Mouse (Mus musculus): ENCODE data around the gene Twsg1. TPM values are rescaled to one million over a fixed set of nuclear protein-coding genes. Genes with fewer than 3 reads are reported as not detected.

The Twsg1 gene
- polyA plus RNA-seq, 1 experiment from 2014 or later, result 100 TPM

DNA sequence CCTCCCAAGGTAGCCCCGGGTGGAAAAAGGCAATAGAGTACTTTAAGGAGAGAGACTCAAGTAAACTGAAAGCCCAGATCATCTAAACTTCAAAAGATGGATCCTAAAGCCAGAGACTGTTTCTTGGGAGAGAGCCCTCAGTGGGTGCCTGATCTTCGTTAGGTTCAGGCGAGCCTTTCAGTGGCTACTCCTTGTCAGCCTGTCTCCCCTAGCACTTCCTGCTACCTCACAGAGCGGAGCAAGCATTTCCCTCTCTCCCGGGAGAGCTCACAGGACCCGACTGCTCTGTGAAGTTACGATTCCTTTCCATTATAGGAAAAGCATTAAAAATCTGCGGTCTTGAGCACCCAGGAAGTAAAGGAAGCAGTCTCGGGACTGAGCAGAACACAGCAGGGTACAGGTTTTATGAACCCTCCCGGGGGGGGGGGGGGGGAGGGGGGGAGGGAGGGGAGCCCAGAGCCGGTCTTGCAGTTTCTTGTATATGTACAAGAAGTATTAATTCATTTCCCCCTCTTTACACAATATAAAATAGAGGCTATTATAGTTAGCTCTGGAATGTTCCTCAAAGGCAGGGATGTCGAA is 44.6 kb downstream of the Twsg1 start:
- H3K4me2 ChIP-seq (replicated peaks), result no peak overlapping the region
- H3K9me3 ChIP-seq (replicated peaks), result 0 out of 2 replicates have a peak, but pooled peaks cover 11% of the 10 kb centered on the region
- H3K36me3 ChIP-seq, result no peaks in the 10 kb centered on the region
- no peak for ATAC-seq (ENCODE audit: low FRiP score)
- peaks cover 6% of the 10 kb centered on the region; the same call in 1 of the 2 replicates for H3K4me1 ChIP-seq
- H3K27me3 ChIP-seq, result no peaks in the 10 kb centered on the region
- 47% methylated on average over 11 of the region's 12 CpGs for WGBS
- no peak overlapping the region for H3K27ac ChIP-seq
- no peak overlapping the region for H3K9ac ChIP-seq
- H3K4me3 ChIP-seq, result no peak overlapping the region

DNA sequence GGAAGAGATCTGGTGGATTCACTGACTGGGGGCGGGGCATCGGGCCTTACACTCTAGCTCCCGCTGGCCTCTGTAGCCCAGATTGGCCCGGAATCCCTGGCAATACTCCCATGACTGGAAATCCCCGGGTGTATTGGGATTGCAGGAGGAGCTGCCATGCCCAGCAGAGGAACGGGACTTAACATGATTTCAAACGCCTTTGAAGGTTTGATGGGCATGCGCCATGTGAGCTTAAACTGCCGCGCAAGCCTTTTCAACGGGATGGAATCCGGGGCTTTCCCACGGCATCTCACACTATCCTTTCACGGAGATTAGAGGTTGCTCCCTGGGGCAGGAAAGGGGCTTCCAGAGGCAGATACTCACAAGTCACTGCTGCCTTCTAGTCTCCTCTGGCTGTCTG is 45.8 kb downstream of the Twsg1 start:
- Histone ChIP-seq H3K27me3 (no peaks in the 10 kb centered on the region), H3K9me3 (replicated peaks) (0 out of 2 replicates have a peak, but pooled peaks cover 11% of the 10 kb centered on the region), H3K4me2 (replicated peaks) (no peak overlapping the region), H3K4me3 (no peak overlapping the region), H3K9ac (no peak overlapping the region), H3K27ac (no peak overlapping the region), H3K36me3 (no peaks in the 10 kb centered on the region), H3K4me1 (peaks cover 6% of the 10 kb centered on the region; the same call in 1 of the 2 replicates)
- WGBS, result 83% methylated on average over 14 of the region's 14 CpGs
- no peak for ATAC-seq (ENCODE audit: low FRiP score)

DNA sequence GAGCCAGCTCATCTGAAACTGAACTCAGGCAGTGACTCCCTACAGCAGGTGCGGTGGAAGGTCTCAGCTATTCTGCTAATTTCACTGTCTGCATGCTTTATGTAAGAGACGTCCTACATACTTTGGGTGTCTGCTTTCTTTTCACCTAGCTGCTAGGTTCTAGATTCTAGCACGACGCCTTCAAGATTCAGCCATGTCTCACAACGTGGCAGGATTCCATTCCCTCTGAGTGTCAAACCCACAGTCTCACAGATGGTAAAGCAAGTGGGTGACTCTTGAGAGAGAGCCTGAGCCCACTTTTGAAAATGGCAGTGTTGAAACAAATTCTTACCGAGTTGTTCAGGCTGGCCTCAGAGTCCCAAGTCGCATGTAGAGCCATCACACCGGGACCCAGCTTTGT is 47.2 kb downstream of the Twsg1 start:
- Histone ChIP-seq H3K4me2 (replicated peaks) (no peak overlapping the region), H3K9ac (no peak overlapping the region), H3K27me3 (no peaks in the 10 kb centered on the region), H3K9me3 (replicated peaks) (0 out of 2 replicates have a peak, but pooled peaks cover 11% of the 10 kb centered on the region), H3K4me1 (peaks cover 6% of the 10 kb centered on the region; the same call in 1 of the 2 replicates), H3K4me3 (no peak overlapping the region), H3K36me3 (no peaks in the 10 kb centered on the region), H3K27ac (no peak overlapping the region)
- no peak for ATAC-seq (ENCODE audit: low FRiP score)
- WGBS, result 93% methylated on average over 8 of the region's 8 CpGs

DNA sequence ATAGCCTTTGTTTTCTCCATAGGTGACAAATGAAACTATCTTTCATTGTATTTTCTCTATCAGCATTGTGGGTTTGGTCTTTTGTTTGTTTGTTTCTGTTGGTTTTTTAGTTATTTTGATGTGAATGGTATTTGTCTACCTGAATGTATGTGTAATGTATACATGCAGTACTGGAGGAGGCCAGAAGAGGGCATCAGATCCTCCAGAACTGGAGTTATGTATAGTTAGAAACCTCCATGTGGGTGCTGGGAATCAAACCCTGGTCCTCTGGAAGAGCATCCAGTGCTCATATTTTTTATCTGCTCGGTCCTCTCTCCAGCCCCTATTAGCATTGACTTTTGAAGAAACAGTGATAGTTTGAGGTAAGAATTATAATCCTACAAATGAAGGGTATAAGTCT is 48.0 kb downstream of the Twsg1 start:
- Histone ChIP-seq H3K9ac (no peak overlapping the region), H3K36me3 (no peaks in the 10 kb centered on the region), H3K27me3 (no peaks in the 10 kb centered on the region), H3K4me3 (no peak overlapping the region), H3K27ac (no peak overlapping the region), H3K4me1 (peaks cover 6% of the 10 kb centered on the region; the same call in 1 of the 2 replicates), H3K9me3 (replicated peaks) (0 out of 2 replicates have a peak, but pooled peaks cover 11% of the 10 kb centered on the region), H3K4me2 (replicated peaks) (no peak overlapping the region)
- ATAC-seq (ENCODE audit: low FRiP score), result no peak
- 90% methylated on average over 1 of the region's 1 CpGs for WGBS

DNA sequence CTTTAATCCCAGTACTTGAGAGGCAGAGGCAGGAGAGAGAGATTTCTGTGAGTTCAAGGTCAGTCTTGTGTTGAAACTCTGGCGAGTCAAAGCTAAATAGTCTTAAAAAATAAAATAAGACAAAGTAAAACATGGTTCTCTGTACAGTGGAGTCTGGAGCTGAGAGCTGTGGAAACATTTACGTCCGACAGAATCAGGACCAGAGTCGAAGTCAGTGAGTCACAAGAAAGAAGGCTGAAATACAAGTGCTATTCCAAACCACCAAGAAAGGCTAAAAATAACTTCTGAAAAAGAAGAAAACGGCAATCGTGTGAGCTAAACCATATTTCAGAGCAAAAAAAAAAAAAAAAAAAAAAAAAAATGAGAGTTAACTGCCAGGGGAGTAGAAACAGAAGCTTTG is 48.7 kb downstream of the Twsg1 start:
- Histone ChIP-seq H3K4me2 (replicated peaks) (no peak overlapping the region), H3K27ac (no peak overlapping the region), H3K9ac (no peak overlapping the region), H3K36me3 (no peaks in the 10 kb centered on the region), H3K27me3 (no peaks in the 10 kb centered on the region), H3K4me3 (no peak overlapping the region), H3K4me1 (peaks cover 6% of the 10 kb centered on the region; the same call in 1 of the 2 replicates), H3K9me3 (replicated peaks) (0 out of 2 replicates have a peak, but pooled peaks cover 11% of the 10 kb centered on the region)
- ATAC-seq (ENCODE audit: low FRiP score), result no peak
- WGBS, result 88% methylated on average over 6 of the region's 6 CpGs

DNA sequence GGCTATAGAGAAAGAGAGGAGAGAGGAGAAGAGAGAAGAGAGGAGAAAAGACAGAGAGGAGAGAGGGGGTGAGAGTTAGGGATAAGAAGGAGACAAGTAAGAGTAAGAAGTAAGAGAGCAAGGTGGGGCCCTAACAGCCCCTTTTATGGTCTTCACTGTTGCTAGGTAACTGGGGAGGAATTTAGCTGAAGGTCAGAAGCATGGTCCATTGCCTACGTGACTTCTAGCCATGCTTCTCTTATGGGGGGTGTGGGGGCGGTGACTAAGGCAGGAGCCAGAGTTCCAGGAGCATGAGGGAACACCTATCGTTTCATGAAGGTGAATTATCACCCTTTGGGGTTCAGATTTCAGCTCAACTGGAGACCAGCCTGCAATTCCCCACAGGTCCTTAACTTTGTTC is 55.0 kb downstream of the Twsg1 start:
- no peak for ATAC-seq (ENCODE audit: low FRiP score)
- Histone ChIP-seq H3K9me3 (replicated peaks) (no peaks in the 10 kb centered on the region), H3K4me1 (no peaks in the 10 kb centered on the region), H3K9ac (no peak overlapping the region), H3K27me3 (no peaks in the 10 kb centered on the region), H3K36me3 (no peaks in the 10 kb centered on the region), H3K4me2 (replicated peaks) (no peak overlapping the region), H3K4me3 (no peak overlapping the region), H3K27ac (no peak overlapping the region)
- 69% methylated on average over 3 of the region's 3 CpGs for WGBS

DNA sequence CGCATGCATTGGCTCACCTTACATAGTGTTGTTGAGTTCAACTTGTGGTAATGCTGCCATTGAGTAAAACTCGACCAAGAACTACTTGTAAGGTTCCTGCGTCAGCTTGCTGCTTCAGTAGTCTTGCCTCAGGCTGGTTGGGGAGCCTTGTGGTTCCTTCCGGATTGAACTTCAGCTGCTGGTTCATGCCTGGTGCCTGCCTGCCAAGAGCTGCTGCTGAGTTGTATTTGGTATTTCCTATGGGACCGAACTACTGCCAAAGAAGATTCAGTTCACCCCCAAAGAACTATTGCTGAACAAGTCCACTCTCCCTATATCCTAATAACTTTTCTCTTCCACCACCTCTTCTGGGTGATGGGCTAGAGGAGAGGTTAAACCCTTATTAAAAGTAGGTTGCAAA is 61.5 kb downstream of the Twsg1 start:
- Histone ChIP-seq H3K9ac (no peak overlapping the region), H3K4me1 (peaks cover 9% of the 10 kb centered on the region), H3K4me3 (no peak overlapping the region), H3K4me2 (replicated peaks) (no peak overlapping the region), H3K27ac (no peak overlapping the region), H3K27me3 (no peaks in the 10 kb centered on the region), H3K36me3 (no peaks in the 10 kb centered on the region), H3K9me3 (replicated peaks) (no peaks in the 10 kb centered on the region)
- no peak for ATAC-seq (ENCODE audit: low FRiP score)
- WGBS, result 87% methylated on average over 5 of the region's 5 CpGs

DNA sequence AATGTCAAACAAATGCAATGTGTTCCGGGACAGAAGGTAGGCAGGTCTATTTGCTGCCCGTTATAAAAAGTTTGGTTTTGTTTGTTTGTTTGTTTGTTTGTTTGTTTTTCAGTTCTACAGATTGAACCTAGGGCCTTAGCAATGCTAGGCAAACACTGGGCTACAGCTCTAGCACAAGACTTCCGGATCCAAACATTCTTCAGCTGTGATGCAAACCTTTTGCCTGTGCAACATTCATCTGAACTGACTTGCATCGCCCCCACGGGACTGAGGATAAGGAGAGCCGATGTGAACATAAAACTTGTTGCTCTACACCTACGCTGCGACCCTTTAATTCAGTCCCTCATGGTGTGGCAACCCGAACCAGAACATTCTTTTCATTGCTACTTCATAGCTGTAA is 64.5 kb downstream of the Twsg1 start:
- WGBS, result 82% methylated on average over 9 of the region's 9 CpGs
- ATAC-seq (ENCODE audit: low FRiP score), result no peak
- Histone ChIP-seq H3K27me3 (no peaks in the 10 kb centered on the region), H3K4me1 (peaks cover 24% of the 10 kb centered on the region), H3K4me2 (replicated peaks) (peak overlapping the region; percentile 83), H3K27ac (0 out of 2 replicates have a peak overlapping the region, but pooled peaks have one; percentile 96), H3K9ac (0 out of 2 replicates have a peak overlapping the region, but pooled peaks have one; percentile 75), H3K36me3 (no peaks in the 10 kb centered on the region), H3K4me3 (no peak overlapping the region), H3K9me3 (replicated peaks) (no peaks in the 10 kb centered on the region)

DNA sequence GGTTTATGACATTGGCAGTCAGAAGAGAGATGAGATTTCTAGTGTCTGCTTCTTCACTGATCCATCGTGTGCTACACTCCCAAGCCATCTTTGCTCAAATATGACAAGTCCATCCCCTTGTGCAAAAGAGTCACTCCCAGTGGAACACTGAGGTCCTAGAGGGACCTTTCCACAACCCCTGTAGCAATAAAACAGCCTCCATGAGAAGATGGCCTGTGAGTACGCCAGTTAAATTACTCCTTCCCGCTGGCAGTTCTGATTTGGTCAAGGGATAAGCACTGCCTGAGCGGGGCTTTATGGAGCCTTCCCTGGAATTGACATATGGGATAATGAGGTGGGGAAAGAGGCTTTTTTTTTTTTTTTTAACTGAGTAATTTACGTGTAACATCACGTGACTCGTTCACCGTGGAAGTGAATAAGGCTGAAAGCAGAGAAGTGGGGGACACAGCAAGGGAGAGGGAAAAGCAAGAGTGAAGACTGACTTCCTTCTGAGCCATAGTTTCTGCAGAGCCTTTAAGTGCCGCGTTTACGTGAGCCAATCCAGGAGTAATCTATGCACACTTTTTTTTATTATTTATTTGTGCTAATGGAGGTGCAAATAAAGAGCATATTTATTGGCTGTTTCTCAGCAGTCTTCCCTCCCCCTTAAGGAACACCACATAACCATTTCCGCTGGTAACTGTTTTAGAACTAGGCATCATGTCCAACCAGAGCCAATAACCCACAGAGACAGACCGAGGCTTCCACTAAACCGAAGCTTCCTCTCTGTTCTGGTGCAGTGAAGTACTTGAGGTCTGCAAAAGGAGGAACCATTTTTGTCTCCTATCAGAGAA is 65.1 kb downstream of the Twsg1 start, which contains the start of gene Ralbp1:
Gene Ralbp1, minus strand, starts transcription at position 102 of the 833 bp plus-strand sequence.
- H3K4me3 ChIP-seq, result peak within 1 kb of the TSS; percentile 92
- no peak for ATAC-seq (ENCODE audit: low FRiP score)
- peaks cover 24% of the 10 kb centered on the region for H3K4me1 ChIP-seq
- WGBS, result 12% methylated on average over 14 of the region's 14 CpGs
- H3K9me3 ChIP-seq (replicated peaks), result no peaks in the 10 kb centered on the region
- peak within 1 kb of the TSS; percentile 96 for H3K27ac ChIP-seq
- peak within 1 kb of the TSS; percentile 76 for H3K9ac ChIP-seq
- no peaks in the 10 kb centered on the region for H3K27me3 ChIP-seq
- H3K36me3 ChIP-seq, result no peaks in the 10 kb centered on the region
- peak within 1 kb of the TSS; percentile 83 for H3K4me2 ChIP-seq (replicated peaks)

DNA sequence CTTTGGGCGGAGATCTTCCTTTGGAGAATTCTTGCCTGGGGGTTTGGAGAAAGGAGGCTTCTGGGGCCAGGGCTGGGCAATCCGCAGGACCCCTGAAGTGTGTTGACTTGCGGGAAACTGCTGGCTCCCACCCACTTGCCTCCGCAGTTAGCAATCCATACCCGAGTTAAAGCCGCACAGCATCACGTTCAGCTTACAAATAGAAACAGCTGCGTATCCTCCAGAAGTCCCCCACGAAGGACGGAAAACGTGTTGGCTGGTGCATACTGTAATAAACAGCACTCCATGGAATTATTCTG is 65.7 kb downstream of the Twsg1 start:
- H3K4me2 ChIP-seq (replicated peaks), result peak overlapping the region; percentile 83

DNA sequence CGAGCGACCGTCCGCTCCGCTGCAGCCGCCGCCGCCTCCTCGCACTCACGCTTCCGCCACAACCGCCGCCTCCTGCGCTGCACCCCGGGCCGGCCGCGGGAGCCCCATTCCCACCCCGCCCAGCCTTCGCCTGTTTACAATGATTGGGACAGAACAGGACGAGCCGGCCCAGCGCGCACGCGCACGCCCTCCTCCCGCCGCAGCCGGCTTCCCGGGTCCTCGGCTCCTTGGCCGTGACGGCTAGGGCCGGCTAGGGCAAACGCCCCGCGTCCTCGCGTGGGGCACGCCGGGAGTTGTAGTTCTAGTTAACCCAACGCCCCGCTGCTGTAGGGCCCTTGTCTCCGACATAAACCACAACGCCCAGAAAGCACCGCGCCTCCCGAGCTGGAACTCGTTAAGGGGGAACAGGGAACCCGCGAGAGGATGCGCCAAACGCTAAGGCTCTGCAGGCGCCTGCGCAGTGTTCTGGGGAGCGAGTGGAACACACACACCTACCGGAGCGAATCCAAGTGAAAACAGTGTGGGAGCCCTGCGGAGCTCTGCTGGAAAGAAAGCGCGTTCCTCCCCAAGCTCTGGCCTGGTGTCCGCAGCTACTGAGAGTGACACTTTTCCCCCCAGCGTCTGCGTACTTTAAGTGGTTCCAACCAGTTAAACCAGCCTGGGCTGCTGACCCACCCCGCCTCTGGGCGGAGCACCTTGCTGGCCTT is 66.2 kb downstream of the Twsg1 start:
- peak overlapping the region; percentile 76 for H3K9ac ChIP-seq
- ATAC-seq (ENCODE audit: low FRiP score), result peak; percentile 100
- H3K4me2 ChIP-seq (replicated peaks), result peak overlapping the region; percentile 83
- H3K4me3 ChIP-seq, result peak overlapping the region; percentile 92
- H3K27ac ChIP-seq, result peak overlapping the region; percentile 96
- H3K36me3 ChIP-seq, result no peaks in the 10 kb centered on the region
- no peaks in the 10 kb centered on the region for H3K27me3 ChIP-seq
- under 1% methylated on average over 62 of the region's 67 CpGs for WGBS
- H3K4me1 ChIP-seq, result peaks cover 24% of the 10 kb centered on the region
- H3K9me3 ChIP-seq (replicated peaks), result no peaks in the 10 kb centered on the region

More for the DNA sequence above, 65.7 kb downstream of the Twsg1 start:
- H3K4me1 ChIP-seq, result peaks cover 24% of the 10 kb centered on the region
- H3K4me3 ChIP-seq, result peak overlapping the region; percentile 92
- H3K36me3 ChIP-seq, result no peaks in the 10 kb centered on the region
- H3K27me3 ChIP-seq, result no peaks in the 10 kb centered on the region
- WGBS, result under 1% methylated on average over 11 of the region's 11 CpGs
- peak overlapping the region; percentile 75 for H3K9ac ChIP-seq
- no peak for ATAC-seq (ENCODE audit: low FRiP score)
- peak overlapping the region; percentile 96 for H3K27ac ChIP-seq
- H3K9me3 ChIP-seq (replicated peaks), result no peaks in the 10 kb centered on the region

DNA sequence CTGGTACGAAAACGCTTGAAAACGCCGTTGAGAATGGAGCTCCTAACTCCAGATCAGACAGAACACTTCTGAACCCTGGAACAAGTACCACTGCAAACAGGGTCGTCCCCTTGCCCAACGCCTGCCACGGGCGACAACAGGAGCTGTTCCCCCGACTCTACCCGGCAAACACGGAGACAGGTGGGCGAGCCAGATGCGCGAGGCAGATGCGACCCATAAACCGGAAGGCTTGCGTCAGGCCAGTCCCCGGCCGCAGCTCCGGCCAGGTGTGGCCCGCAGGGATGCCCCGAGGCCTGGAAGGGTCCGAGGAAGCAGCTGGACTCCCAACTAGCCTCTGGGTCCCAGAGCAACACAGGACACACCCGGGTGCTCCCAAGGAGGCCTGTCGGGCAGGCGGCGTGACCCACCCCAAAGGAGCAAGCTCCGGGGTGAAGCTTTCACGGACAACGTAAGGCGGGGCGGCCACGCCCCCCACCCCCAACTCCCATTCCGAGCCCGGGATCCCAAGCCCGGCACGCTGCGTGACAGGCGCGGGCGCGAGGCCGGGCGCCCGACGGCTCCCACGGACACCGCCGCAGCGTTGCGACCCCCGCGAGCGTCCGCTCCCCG is 66.9 kb downstream of the Twsg1 start:
- Histone ChIP-seq H3K4me2 (replicated peaks) (peak overlapping the region; percentile 83), H3K9me3 (replicated peaks) (no peaks in the 10 kb centered on the region), H3K9ac (peak overlapping the region; percentile 76), H3K27ac (peak overlapping the region; percentile 96), H3K4me1 (peaks cover 24% of the 10 kb centered on the region), H3K27me3 (no peaks in the 10 kb centered on the region), H3K4me3 (peak overlapping the region; percentile 92), H3K36me3 (no peaks in the 10 kb centered on the region)
- peak; percentile 44 for ATAC-seq (ENCODE audit: low FRiP score)
- under 1% methylated on average over 47 of the region's 56 CpGs for WGBS
